Mouse (Mus musculus): Measurements from ENCODE around the gene Vmn1r73.

The Vmn1r73 gene

DNA sequence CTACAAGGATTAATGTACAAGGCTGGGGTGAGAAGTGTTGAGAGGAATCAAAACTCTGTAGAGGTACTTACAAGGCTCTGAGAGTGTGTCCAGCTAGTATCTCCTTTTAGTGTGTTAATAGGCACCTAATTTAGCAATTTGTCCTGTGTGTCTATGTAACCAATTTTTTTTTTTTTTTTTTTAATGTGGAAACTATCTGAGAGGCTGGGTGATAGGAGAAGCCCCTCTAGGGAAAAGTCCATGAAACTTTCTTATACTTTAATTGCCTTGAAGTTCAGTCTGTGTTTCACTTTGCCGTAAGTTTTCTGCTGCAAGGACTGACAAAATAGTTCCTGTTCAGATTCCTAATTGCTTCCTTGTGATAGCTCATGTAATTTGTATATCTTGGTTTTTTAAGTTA is at the start of gene Vmn1r73:
Gene Vmn1r73 (plus strand): TSS at position 301 of the 400 bp plus-strand sequence.
- in situ Hi-C loops (cut with MboI; ENCODE audit: low pct_unique_long_range_greater_than_20kb in 1 of 2, low sequenced_read_pairs in 2 of 2, unreplicated experiment in 1 of 2), result no loop called here
